Mouse (Mus musculus): ENCODE measurements around the gene Mt4.

- no peak for TF ChIP-seq CTCF (IDR thresholded peaks at IDR 0.05; ENCODE audit: low read depth, low read length)
- TF ChIP-seq POLR2A (IDR thresholded peaks at IDR 0.05; ENCODE audit: borderline replicate concordance, low read depth, low read length): no peak
These were observed 16.5 kb downstream of the Mt4 start for GRCm38 (mm10) chr8:94153451-94153850.

Measured in bone marrow macrophage, adult 2 months (primary cell).